Mouse (Mus musculus): ENCODE measurements around the gene Igfn1. TPM values are rescaled to one million over a fixed set of nuclear protein-coding genes. Genes with fewer than 3 reads are reported as not detected.

Gene Igfn1
- polyA plus RNA-seq, 1 experiment from 2014 or later = 0.09 TPM

DNA sequence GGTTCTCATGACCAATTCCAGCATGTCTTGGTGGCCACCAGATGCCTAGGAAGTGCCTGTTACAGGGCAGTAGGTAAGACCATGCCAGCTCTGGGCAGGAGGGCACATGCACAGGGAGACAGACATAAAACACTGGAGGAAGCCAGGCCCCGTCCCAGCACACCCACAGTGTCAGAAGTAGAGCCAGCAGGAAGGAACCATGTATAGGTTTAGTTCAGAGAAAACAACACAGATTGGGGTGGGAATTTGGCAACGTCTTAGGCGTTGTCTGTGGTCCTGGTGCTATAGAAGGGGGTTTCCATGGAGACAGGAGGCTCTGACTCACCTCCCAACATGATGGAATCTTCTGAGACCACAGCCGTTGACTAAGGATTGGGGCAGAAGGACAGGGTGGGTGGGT, 59.9 kb downstream of the Igfn1 start:
- no peak for ATAC-seq (ENCODE audit: low FRiP score, low read depth)

DNA sequence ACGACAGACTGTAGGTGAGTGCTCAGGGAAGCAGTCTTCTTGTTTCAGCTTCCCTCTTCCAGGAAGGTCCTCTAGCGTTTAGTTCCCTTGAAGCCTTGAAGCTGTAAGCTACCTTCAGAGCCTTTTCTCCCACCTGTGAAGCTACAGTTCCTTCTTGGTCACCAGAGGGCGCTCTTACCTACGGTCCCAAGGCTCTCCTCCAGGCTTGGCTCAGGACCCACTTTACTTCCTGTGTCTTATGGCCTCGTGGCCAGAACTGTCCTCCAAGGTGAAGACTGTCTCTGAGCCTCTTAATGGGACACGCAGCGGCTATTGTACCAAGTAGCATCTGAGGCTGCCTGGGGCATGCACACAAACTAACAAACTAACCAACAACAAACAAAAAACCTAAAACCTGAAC, 60.4 kb downstream of the Igfn1 start:
- no peak for ATAC-seq (ENCODE audit: low FRiP score, low read depth)
- H3K4me1 ChIP-seq = no peaks in the 10 kb centered on the region
- WGBS = 13% methylated on average over 7 of the region's 7 CpGs

More for the DNA sequence above, 59.9 kb downstream of the Igfn1 start:
- 74% methylated on average over 4 of the region's 4 CpGs for WGBS
- H3K27me3 ChIP-seq = peaks cover 27% of the 10 kb centered on the region
- H3K4me1 ChIP-seq = no peaks in the 10 kb centered on the region
- no peak overlapping the region for H3K9ac ChIP-seq
- no peaks in the 10 kb centered on the region for H3K36me3 ChIP-seq
- H3K4me2 ChIP-seq (replicated peaks) = no peak overlapping the region
- H3K4me3 ChIP-seq = no peak overlapping the region
- no peaks in the 10 kb centered on the region for H3K9me3 ChIP-seq
- H3K27ac ChIP-seq = no peak overlapping the region

DNA sequence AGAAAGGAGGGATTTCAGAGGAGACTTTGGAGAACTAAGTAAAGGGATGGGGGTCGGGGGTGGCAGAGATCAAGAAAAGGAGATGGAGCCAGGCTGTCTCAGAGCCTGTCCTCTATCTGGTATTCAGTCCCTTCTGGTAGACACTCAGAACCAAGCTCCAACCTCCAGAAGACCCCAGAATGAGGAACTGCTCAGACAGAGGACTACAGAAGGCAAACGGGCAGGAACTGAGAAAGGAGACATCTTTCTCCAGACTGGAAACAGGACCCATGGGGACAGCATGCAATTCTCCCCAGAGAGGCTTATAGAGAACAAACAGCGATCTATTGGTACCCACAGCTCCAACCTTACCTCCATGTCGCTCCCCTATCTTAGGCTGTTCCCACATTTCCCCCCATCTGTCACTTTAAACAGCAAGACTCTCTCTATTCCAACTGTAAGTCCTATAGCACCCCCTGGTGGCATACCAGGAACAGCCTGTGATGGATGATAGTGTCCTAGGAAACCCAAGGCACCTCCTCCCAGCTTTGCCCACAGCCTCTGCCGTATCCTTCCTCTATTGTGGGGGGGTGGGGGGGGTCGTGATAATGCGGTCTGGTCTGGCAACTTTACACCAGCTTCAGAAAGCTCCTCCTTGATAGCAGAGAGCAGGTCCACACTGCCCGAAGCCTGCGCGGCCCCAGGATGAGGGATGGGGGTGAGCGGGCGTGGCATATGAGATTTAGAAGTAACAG, 61.4 kb downstream of the Igfn1 start:
- 0 out of 2 replicates have a peak overlapping the region, but pooled peaks have one; percentile 23 for H3K4me2 ChIP-seq (replicated peaks)
- 48% methylated on average over 12 of the region's 12 CpGs for WGBS
- peak; percentile 66; the same call in 1 of the 2 replicates for ATAC-seq (ENCODE audit: low FRiP score, low read depth)

More for the DNA sequence above, 60.4 kb downstream of the Igfn1 start:
- Histone ChIP-seq H3K4me2 (replicated peaks) (no peak overlapping the region), H3K27me3 (peaks cover 28% of the 10 kb centered on the region), H3K9ac (no peak overlapping the region), H3K36me3 (no peaks in the 10 kb centered on the region), H3K27ac (no peak overlapping the region), H3K9me3 (no peaks in the 10 kb centered on the region), H3K4me3 (no peak overlapping the region)

DNA sequence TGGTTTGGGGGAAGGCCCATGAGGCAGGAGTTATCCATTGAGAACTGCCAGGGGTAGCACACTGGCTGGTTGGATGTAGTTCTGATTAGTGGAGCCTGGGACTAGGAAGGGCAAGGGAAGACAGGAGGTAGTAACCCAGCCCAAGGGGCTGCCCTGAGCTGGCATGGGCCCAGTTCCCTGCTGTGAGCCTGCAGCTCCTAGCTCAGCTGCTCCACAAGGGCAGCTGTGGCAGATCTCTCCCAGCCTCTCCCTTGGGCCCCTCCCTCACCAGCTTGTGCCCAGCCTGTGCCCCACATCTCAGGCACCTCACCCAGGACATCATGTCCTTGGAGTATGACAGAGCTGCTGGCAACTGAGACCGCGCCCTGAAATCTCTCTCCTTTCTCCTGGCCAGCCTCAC, 62.4 kb downstream of the Igfn1 start:
- Histone ChIP-seq H3K27ac (no peak overlapping the region), H3K4me1 (no peaks in the 10 kb centered on the region), H3K27me3 (peaks cover 28% of the 10 kb centered on the region), H3K9me3 (no peaks in the 10 kb centered on the region), H3K9ac (no peak overlapping the region), H3K4me2 (replicated peaks) (no peak overlapping the region), H3K4me3 (no peak overlapping the region), H3K36me3 (no peaks in the 10 kb centered on the region)
- no peak for ATAC-seq (ENCODE audit: low FRiP score, low read depth)
- 94% methylated on average over 2 of the region's 2 CpGs for WGBS

More for the DNA sequence above, 61.4 kb downstream of the Igfn1 start:
- Histone ChIP-seq H3K9ac (no peak overlapping the region), H3K4me3 (no peak overlapping the region), H3K4me1 (no peaks in the 10 kb centered on the region), H3K36me3 (no peaks in the 10 kb centered on the region), H3K27ac (no peak overlapping the region), H3K9me3 (no peaks in the 10 kb centered on the region), H3K27me3 (peaks cover 28% of the 10 kb centered on the region)

DNA sequence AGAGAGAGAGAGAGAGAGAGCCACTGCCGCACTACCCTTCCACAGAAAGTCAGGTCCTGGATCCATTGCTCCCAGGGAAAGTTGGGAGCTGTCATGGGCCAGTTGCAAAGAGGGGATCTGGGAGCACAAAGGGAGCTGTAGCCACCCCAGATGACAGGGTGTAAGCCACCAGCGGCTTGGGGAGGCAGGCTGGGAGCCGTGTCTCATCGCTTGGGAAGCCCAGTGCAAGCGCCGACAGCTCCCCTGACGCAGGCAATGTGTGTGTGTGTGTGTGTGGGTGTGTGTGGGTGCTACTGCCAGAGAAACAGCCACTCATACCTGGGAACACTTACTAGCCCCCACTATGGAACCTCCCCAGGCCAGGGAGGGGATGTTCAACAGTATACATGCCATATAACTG, 64.0 kb downstream of the Igfn1 start:
- H3K4me1 ChIP-seq = no peaks in the 10 kb centered on the region
- H3K36me3 ChIP-seq = no peaks in the 10 kb centered on the region
- no peak overlapping the region for H3K9ac ChIP-seq
- no peak overlapping the region for H3K4me2 ChIP-seq (replicated peaks)
- H3K9me3 ChIP-seq = no peaks in the 10 kb centered on the region
- no peak for ATAC-seq (ENCODE audit: low FRiP score, low read depth)
- H3K4me3 ChIP-seq = no peak overlapping the region
- WGBS = 32% methylated on average over 7 of the region's 7 CpGs
- peaks cover 28% of the 10 kb centered on the region for H3K27me3 ChIP-seq
- no peak overlapping the region for H3K27ac ChIP-seq

DNA sequence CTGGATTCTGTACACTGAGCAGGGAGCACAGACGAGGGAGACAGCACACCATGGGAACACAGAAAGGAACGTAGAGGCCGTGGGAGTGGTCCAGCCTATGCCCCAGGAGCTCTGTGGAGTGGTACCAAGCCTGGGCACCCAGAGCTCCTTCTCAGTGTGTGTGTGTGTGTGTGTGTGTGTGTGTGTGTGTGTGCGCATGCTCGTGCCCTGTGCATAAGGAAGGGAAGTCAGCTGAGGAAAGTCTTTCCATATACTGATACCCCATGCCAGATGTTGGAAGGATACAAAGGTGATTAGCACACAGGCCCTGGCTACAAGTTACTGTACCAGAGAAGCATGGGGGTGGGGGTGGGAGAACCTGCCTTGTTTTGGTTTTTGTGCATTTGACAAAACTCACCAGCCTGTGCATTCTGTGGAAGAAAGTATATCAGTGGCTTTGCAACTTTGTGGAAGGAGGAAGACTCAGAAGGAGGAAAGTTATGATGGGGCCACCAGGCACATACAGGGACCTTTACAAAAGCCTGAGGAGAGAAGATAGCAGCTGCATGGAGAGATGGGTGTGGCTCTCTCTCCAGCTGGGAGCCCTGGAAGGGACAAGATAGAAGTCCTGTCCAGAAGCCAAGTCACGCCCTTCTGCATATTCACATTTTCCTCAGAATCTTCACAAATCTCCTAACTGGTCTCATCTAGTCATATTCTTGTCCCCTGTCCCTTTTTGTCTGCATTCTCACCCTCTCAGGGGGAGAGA, 64.7 kb downstream of the Igfn1 start:
- WGBS = 66% methylated on average over 6 of the region's 6 CpGs
- ATAC-seq (ENCODE audit: low FRiP score, low read depth) = 0 out of 2 replicates have a peak, but pooled peaks have one; percentile 14
- no peak overlapping the region for H3K27ac ChIP-seq

DNA sequence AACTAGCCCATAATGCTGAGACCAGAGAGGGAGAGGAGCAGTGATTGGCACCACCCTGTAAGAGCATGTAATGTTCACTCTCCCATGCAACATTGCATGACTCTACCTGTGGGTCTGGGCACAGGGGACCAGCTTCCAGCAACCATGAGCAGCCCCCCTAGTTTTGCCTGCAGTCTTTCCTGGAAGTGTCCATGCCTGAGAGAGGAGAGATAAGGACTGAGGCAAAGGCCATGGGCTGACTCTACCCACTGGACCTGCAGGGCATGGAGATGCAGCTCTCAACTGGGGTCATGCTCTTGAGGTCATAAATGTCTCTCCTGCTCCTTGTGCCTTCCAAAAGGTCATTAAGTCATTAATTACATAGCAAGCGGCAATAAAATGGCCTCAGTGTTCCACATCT, 70.1 kb downstream of the Igfn1 start:
- Histone ChIP-seq H3K9ac (no peak overlapping the region), H3K36me3 (no peaks in the 10 kb centered on the region), H3K4me2 (replicated peaks) (no peak overlapping the region), H3K4me1 (no peaks in the 10 kb centered on the region), H3K9me3 (no peaks in the 10 kb centered on the region), H3K4me3 (no peak overlapping the region), H3K27ac (no peak overlapping the region), H3K27me3 (peaks cover 7% of the 10 kb centered on the region)
- ATAC-seq (ENCODE audit: low FRiP score, low read depth) = no peak
- WGBS = 29% methylated on average over 1 of the region's 1 CpGs

More for the DNA sequence above, 64.7 kb downstream of the Igfn1 start:
- H3K4me3 ChIP-seq = no peak overlapping the region
- H3K4me1 ChIP-seq = no peaks in the 10 kb centered on the region
- peaks cover 28% of the 10 kb centered on the region for H3K27me3 ChIP-seq
- H3K9me3 ChIP-seq = no peaks in the 10 kb centered on the region
- no peaks in the 10 kb centered on the region for H3K36me3 ChIP-seq
- no peak overlapping the region for H3K4me2 ChIP-seq (replicated peaks)
- no peak overlapping the region for H3K9ac ChIP-seq

DNA sequence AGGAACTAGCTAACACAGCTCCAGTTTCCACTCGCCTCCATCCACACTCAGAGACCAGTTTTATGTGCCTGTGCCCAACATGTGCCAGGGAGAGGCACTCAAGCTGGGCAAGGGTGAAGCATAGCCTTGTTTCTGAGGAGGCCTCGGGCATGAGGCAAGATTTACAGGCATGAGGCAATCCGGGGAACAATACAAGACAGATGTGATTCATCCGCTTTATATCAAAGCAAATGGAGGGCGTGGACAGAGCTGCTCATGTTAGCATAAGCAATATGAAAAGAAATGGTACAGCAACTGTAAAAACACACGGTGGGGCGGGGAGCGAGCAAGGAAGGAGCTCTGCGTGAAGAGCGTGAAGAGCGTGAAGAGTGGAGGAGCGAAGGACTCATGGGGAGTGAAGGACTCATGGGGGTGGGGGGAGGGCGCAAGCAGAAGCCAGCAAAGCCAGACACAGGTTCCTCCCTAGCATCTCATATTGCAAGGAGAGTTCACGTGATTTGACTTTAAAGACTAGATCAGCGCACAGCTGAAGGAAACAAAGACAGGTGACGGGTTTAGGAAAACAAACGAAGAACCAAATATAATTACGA, 72.3 kb downstream of the Igfn1 start:
- WGBS = 67% methylated on average over 18 of the region's 18 CpGs
- no peak overlapping the region for H3K4me3 ChIP-seq
- no peak overlapping the region for H3K4me2 ChIP-seq (replicated peaks)
- H3K9me3 ChIP-seq = no peaks in the 10 kb centered on the region
- ATAC-seq (ENCODE audit: low FRiP score, low read depth) = no peak
- H3K9ac ChIP-seq = no peak overlapping the region
- H3K27me3 ChIP-seq = peaks cover 10% of the 10 kb centered on the region
- no peaks in the 10 kb centered on the region for H3K4me1 ChIP-seq
- H3K36me3 ChIP-seq = no peaks in the 10 kb centered on the region
- H3K27ac ChIP-seq = no peak overlapping the region

DNA sequence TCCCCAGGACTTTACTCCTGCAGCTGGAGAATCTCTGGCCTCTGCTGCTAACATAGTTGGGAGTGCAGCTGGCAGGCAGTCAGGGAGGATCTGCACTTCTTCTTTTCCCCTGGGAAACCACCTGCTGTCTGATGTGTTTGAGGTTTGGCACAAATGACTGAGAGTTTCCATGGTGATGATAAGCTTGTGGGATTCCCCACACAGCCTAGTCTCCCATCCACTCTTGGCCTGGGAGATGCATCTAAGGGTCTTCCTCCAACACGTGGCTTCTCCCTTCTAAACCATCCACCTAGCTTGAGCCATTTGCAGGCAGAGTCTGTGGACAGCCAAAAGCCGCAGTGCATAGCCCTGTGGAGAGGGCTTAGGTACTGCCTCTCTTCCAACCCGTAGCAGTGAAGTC, 76.3 kb downstream of the Igfn1 start:
- Histone ChIP-seq H3K27me3 (peaks cover 27% of the 10 kb centered on the region), H3K27ac (no peak overlapping the region), H3K36me3 (no peaks in the 10 kb centered on the region), H3K4me1 (no peaks in the 10 kb centered on the region), H3K4me3 (no peak overlapping the region), H3K9ac (no peak overlapping the region), H3K9me3 (no peaks in the 10 kb centered on the region), H3K4me2 (replicated peaks) (no peak overlapping the region)
- WGBS = 50% methylated on average over 3 of the region's 3 CpGs
- no peak for ATAC-seq (ENCODE audit: low FRiP score, low read depth)

DNA sequence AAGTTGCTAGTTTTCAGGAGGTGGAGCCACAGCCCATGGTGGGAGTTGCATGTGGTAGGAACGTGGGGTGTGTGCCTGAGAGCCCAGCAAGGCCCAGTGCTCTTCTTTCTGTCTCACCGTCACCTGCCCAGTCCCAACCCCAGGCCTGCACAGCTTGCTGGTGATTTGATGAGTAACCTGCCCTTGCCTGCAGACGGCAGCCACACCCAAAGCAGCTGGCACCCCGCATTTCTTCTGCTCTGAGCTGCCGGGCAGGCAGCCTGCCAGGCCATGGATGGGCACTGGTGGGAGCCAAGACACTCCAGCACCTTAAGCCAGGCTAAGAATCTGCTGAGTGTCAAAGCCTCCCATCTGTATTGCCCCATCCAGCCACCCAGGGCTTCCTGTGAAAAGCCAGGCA, 80.3 kb downstream of the Igfn1 start:
- no peak overlapping the region for H3K4me3 ChIP-seq
- no peak overlapping the region for H3K4me2 ChIP-seq (replicated peaks)
- ATAC-seq (ENCODE audit: low FRiP score, low read depth) = no peak
- 65% methylated on average over 5 of the region's 5 CpGs for WGBS
- no peaks in the 10 kb centered on the region for H3K9me3 ChIP-seq
- H3K4me1 ChIP-seq = no peaks in the 10 kb centered on the region
- no peaks in the 10 kb centered on the region for H3K36me3 ChIP-seq
- no peak overlapping the region for H3K27ac ChIP-seq
- H3K9ac ChIP-seq = no peak overlapping the region
- peaks cover 55% of the 10 kb centered on the region for H3K27me3 ChIP-seq

DNA sequence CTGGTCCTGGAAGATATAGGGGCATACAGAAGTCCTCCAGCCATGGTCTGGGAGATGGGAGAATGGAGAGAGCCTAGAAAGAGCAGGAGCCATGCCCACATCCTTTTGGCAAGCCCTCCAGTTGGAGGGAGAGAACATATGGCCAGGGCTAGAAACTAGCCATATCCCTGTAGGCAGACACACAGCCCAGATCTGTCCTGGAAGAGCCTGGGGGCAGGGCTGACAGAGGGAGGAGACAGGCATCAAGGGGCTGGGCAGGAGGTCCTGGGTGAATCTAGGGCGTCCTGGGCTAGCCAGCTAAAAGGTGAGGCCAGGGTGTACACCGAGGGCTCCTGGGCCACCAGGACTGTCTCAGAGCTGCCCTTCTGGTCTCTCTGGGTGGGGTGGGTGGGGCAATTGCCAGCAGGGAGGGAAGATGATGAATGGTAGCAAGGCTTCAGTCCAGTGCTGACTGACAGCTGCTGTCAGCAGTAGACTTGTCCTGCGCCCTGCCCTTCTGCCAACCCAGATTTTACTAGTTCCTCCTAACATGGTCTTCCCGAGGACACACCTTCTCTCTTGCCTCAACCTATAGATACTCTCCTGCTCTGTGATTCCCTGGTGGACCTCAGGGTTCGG, 81.7 kb downstream of the Igfn1 start:
- H3K36me3 ChIP-seq = no peaks in the 10 kb centered on the region
- no peak overlapping the region for H3K27ac ChIP-seq
- no peaks in the 10 kb centered on the region for H3K9me3 ChIP-seq
- no peak overlapping the region for H3K9ac ChIP-seq
- no peak for ATAC-seq (ENCODE audit: low FRiP score, low read depth)
- no peak overlapping the region for H3K4me2 ChIP-seq (replicated peaks)
- H3K4me1 ChIP-seq = 0 out of 2 replicates have a peak, but pooled peaks cover 5% of the 10 kb centered on the region
- WGBS = 71% methylated on average over 5 of the region's 5 CpGs
- peaks cover 67% of the 10 kb centered on the region for H3K27me3 ChIP-seq
- no peak overlapping the region for H3K4me3 ChIP-seq

DNA sequence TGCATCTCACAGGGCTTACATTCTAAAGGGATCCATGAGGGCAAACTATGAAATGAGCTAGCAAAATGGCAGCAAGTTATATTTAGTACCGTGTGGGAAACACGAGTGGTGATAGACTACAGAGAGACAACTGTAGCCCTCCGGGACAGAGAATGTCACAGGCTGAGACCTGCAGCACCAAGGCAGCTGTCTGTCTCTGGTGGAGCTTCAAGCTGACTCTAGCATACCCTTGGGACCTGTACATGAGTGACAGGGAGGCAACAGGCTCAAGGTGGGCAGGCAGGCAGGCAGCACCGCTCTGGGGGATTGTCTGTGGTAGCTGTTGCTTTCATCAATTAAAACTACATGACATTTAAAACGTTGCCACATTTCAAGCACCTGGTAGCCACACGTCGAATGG, 82.9 kb downstream of the Igfn1 start:
- Histone ChIP-seq H3K4me1 (peaks cover 17% of the 10 kb centered on the region), H3K4me2 (replicated peaks) (no peak overlapping the region), H3K4me3 (no peak overlapping the region), H3K27me3 (peaks cover 79% of the 10 kb centered on the region), H3K27ac (no peak overlapping the region), H3K36me3 (no peaks in the 10 kb centered on the region), H3K9me3 (no peaks in the 10 kb centered on the region), H3K9ac (no peak overlapping the region)
- no peak for ATAC-seq (ENCODE audit: low FRiP score, low read depth)
- 68% methylated on average over 7 of the region's 7 CpGs for WGBS
